Mouse (Mus musculus): ENCODE results near the gene Atp11c. TPM values are rescaled to one million over a fixed set of nuclear protein-coding genes. Genes with fewer than 3 reads are reported as not detected.
A peak's percentile ranks its signal among the peaks of the same experiment; 100 is the strongest.

Gene Atp11c
- 7.8 and 8.8 TPM in 2 replicates for polyA plus RNA-seq (2012; rRNA removed)

DNA sequence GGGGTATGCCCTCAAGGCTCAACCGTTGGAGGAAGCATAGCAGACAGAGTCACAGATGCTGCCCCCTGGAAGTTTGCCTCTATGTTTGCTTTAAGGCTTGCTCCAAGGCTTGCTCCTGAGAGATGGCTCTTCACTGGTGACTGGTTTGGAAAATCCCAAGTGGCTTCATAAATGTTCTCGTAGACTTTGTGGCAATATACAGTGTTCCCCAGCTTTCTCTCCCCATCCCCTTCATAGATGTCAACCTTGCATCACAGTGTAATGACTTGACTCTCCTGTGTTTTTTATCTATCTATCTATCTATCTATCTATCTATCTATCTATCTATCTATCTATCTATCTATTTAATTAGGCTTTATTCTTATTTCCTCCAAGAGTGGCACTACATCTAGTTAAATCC, at the start of gene Atp11c:
Gene Atp11c, minus strand, starts transcription at position 101 of the 400 bp plus-strand sequence.
- no peak for DNase-seq (ENCODE audit: extremely low spot score in 1 of 2, low spot score in 1 of 2)

DNA sequence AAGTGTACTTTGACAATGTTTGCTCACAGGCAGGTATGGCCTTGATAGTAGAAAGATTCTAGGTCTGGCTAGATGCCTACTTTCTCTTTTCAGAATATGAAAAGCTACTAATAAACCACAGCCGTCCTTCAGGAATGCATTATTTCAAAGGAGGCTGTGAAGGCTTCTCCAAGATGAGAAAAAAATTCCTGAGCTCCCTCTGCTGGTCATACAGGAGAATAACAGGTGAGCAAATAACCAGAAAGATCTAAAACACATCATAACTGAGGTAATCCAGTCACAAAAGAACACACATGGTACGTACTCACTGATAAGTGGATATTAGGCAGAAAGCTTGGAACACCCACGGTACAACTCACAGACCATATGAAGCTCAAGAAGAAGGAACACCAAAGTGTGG, 16.7 kb upstream of the Atp11c start:
- peak in 1 of 2 experiments; percentile 51 for DNase-seq (ENCODE audit: extremely low spot score in 1 of 2, low spot score in 1 of 2)

DNA sequence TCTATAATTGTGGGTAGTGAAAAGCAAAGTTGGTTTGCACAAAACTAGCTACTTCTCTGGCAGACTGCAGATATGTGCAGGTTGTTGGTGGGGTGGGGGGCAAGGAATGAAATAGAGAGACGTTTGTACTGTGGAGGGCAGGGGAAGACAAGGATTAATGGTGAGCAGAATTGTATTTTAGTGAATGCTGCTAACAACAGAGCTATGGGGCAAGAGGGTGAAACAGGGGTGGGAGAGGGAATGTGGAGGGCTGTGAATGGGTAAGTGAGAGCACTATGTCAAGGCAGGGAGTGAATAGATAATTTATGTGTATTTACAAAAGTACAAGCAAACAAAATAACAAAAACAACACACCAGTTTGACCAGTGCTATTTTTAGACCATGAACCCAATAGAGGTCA, 22.0 kb downstream of the Atp11c start:
- no peak for DNase-seq (ENCODE audit: extremely low spot score in 1 of 2, low spot score in 1 of 2)

DNA sequence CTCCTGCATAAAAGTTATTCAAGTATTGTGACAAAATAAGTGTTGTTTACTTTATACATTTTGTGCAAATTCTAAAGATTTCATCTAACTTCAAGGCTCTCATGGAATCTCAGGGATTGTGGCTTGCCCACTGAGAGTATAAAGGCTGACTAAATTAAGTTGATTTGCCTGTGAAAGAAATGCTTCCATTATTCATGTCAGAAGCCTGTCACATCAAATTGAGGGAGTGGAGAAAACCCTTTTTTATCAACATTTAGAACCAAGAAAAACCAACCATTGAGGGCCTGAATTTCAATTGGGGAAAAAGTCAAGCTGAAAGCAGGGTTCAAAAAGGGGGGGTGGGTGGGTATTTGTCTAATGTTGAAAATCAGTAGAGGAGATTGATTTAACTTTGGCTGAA, 23.5 kb downstream of the Atp11c start:
- DNase-seq (ENCODE audit: extremely low spot score in 1 of 2, low spot score in 1 of 2): no peak

DNA sequence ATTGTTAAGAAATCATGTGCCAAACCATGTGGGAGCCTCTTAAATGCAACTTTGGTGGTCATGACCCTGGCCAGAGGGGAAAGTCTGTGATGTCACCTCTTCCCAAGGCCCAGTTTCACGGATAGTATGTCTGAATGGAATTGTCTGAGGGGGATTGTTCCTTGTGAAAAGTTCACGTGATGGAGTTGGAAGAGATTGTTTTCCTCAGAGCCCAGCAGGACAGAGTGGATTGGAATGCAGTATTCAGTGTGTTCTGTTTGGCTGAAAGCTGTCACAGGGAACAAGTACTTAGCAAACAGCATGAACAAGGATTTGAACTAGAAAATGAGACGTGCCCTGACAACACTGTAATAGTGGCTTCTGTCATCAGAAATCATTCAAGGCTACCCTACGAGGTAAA, 37.3 kb downstream of the Atp11c start:
- DNase-seq (ENCODE audit: extremely low spot score in 1 of 2, low spot score in 1 of 2): no peak

DNA sequence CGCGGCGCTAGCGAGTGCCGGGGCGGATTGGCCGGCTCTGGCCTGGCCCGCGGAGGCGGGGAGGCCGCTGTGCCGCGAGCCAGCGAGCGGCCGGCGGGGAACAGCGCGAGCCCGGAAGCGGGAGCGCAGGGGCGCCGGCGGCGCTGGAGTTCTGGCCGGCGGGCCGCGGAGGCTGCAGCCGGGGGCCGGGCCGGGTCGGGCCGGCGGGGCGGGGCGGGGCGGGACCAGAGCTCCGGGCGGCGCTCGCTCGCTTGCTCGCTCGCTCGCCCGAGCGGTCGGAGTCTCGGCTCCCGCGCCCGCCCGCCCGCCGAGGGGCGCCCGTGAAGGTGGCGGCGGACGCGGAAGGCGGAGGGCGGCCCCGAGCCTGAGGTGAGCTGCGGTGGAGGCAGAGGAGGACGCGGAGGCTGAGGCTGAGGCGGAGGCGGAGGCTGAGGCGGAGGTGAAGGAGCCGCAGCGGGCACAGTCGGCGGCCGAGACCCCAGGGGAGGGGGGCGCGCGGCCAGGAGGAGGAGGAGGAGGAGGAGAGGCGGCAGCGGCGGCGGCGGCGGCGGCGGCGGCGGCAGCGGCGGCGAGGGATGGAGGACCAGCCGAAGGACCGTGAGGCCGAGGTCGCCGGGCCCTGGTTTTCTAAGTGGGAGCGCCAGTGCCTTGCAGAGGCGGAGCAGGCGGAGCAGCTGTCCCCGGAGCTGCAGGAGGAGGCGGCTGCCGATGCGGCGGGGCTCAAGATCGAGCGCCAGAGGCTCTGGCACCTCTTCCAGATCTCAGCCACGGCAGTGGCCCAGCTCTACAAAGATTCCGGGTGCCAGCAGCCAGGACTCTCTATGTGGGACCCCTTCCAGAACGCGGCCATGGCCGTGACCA, 44.8 kb downstream of the Atp11c start:
- peak in 1 of 2 experiments; percentile 30 for DNase-seq (ENCODE audit: extremely low spot score in 1 of 2, low spot score in 1 of 2)

DNA sequence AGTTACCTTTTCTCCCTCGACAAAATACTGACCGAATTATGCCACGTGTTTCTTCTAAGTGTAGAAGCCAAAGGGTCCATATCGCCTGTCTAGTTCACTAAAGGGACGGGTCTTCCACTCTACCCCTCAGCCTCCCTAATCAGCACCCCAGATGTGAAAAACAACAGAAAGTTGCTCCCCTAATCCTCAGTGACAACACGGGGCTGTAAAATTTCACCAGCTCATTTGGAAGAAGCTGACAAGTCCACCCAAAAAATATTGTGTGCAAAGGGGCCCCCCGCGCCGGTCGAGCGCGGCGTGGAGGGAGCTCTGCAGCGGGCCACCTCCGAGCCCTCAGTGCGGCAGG, 45.4 kb downstream of the Atp11c start:
- DNase-seq (ENCODE audit: extremely low spot score in 1 of 2, low spot score in 1 of 2): peak in 1 of 2 experiments; percentile 4

DNA sequence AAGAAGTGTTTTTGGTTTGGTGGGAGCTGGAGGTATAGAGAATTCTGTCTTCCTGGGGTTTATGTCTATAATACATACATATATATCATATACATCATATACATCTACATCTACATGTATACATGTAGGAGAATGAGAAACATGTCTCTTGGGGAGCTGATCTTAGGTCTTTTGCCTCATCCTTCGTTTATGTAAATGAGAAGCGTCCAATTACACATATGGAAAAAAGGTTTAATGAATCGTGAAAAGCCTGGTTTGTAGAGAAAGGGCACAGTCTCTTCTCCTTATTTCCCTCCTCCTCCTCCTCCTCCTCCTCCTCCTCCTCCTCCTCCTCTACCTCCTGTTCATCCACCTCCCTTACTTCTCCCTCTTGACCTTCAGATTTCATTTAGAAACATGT, 46.6 kb downstream of the Atp11c start:
- DNase-seq (ENCODE audit: extremely low spot score in 1 of 2, low spot score in 1 of 2): no peak

DNA sequence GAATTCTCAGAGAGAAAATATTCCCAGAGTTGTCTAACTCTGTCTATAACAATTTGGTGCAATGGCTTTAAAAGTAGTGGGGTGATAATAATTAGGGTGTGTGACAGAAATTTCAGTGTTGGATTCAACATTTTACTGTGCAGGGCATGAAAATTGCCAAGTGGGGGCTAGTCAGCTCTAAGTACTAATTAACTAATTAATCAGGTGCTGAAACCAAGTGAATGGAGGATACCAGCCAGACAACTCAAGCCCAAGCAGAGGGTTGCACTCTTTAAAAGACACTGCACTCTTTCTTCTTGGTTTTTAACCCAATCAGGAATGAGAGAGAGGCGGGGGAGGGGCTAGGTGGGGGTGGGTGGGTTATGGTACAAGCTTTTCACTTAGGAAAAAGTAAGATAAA, 47.1 kb downstream of the Atp11c start:
- DNase-seq (ENCODE audit: extremely low spot score in 1 of 2, low spot score in 1 of 2): no peak

DNA sequence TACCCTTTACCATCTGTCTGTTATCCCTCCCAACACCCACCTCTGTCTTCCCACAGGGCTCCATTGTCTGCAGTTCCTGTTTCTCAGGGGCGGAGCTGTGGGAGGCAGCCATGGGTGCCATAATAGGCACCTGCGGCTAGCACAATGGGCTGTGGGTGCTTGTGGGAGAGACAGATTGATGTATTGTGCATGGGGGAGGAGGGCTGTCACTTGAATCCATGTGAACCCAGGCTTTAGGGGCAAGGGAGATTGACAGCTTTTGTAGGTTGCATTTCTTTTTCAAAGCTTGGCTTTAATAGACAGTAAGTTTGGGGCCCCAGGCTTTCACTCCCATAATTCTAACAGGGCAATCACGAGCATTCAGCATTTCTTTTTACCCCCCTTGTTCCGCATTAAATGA, 48.4 kb downstream of the Atp11c start:
- no peak for DNase-seq (ENCODE audit: extremely low spot score in 1 of 2, low spot score in 1 of 2)

DNA sequence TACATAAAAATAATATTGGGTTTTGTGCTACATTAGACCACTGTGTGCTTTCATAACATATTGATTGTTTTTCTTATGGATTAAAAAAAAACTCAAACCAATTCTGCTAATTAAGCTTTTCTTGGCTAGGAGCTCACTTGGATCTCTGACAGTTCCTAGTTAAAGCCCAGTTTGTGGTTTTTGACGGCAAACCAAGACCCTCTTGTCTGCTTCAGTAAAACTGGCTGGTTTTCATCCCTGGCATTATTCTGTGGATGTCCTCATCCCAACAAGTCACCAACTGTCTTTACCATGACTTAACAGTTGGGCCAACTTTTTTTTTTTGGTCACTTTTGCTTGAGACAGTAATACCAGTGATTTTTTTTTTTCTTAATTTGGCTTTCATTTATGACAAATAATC, 49.6 kb downstream of the Atp11c start:
- no peak for DNase-seq (ENCODE audit: extremely low spot score in 1 of 2, low spot score in 1 of 2)

DNA sequence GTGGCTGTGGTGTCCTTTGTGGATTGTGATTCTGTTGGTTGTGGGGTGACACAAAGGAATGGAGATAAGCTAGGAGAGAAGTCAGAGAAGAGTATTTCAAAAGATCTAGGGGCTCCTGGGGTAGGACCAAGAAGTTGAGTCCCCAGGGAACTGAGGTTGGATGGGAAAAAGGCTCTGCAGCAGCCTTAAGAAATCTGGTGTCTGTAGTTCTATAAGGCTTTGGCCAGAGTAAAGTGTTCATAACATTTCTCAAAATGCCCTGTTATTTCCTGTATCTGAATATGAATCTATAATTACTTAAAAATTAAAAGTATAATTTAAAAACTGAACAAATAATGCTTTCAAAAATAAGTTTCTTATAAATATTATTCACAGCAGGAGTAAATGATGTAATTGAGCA, 53.3 kb downstream of the Atp11c start, which contains the start of gene Gm7073:
Gene Gm7073, minus strand, starts transcription at position 101 of the 400 bp plus-strand sequence.
- no peak for DNase-seq (ENCODE audit: extremely low spot score in 1 of 2, low spot score in 1 of 2)

DNA sequence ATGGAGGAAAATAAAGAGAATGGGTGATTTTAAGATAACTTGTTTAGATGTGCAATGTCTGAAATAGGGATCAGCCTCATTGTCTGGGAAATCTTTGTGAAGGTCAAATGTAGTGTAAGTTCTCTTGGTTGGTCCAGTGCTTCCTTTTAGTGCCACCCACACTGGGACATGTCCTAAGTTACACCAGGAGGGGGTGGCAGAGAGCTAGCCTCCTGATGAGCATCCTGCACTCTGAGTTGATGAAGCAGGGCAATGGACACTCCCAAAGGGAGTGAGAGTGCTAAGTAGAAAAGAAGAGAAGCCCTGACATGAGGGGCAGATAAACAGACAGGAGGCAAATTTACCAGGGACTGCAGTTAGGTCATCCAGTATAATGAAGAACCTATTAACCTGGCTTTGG, 88.5 kb downstream of the Atp11c start:
- DNase-seq (ENCODE audit: extremely low spot score in 1 of 2, low spot score in 1 of 2): peak; percentile 1 to 43

DNA sequence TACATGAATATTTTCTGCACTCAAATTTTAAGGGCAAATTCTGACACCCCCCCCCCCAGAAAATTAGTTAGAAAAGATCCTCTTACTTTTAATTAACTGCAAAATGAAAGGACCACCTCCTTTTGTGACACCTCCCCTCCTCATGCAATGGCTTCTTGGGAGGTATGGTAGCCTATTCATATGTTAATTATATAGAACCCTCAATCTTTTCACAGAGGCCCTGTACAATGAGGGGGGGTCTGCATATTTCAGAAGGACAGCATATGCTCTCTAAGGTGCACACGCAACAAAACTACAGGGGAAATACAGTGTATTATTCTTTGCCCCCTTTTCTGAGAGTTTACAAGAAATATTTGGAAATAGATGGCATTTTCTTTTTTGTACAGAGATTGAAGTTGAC, 94.7 kb downstream of the Atp11c start:
- no peak for DNase-seq (ENCODE audit: extremely low spot score in 1 of 2, low spot score in 1 of 2)

DNA sequence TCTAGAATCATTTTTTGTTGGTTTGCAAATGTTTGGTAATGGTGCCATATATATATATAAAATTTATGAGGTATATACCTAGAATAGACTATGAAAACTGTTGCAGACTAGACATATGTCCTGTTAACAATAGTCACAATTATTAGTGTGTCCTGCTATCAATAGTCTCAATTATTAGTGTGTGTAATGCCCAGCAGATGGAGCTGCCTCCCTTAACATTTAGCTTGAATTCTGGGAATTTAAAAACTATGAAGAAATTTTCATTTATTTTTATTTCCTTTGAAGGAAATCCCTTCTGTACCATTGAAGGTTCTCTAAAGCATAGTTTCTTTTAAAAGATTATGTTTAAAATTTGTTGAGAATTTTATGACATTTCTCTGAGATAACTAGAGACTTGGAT, 97.2 kb downstream of the Atp11c start:
- DNase-seq (ENCODE audit: extremely low spot score in 1 of 2, low spot score in 1 of 2): peak in 1 of 2 experiments; percentile 1

DNA sequence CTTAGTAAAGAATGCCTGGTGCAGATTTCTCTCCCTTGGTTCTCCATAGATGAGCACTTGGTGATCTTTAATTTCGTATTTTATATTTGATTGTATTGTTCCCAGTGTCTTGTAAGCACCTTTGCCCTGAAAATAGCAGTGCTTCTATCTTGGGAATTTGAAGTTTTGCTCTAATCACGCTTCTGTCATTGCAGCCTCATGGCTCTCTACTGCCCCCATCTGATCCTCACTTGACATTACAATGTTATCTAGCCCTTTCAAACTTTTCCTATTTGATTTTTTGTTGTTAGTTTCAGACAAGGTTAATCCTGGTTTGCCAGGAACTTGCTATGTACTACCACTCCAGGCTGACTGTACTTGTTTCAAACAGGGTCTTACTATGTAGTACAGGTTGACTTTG, 128.7 kb downstream of the Atp11c start:
- peak in 1 of 2 experiments; percentile 20 for DNase-seq (ENCODE audit: extremely low spot score in 1 of 2, low spot score in 1 of 2)

DNA sequence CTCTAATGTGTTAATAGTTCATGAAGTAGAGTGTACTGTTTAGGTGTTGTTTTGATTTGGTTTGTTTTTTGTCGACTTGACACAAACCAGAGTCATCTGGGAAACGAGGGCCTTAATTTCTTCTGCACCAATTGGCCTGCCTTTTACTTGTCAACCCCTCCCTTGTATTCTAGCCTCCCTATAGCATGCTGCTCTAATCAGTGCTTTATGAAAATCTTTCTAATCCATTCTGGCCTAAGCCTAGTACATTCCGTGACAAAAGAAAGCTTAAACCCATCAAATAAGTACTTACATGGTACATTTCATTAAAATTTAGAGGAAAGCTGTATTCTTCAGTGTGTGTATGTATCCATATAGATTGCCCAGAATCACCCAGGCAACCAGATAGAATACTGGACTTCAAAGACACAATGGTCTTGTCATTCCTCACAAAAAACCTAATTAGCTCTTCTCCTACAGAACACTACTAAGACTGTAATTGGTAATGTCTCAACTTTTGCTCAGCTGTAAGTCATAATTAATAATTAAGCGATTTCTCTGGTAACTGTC, 177.9 kb downstream of the Atp11c start:
- no peak for DNase-seq (ENCODE audit: extremely low spot score in 1 of 2, low spot score in 1 of 2)

DNA sequence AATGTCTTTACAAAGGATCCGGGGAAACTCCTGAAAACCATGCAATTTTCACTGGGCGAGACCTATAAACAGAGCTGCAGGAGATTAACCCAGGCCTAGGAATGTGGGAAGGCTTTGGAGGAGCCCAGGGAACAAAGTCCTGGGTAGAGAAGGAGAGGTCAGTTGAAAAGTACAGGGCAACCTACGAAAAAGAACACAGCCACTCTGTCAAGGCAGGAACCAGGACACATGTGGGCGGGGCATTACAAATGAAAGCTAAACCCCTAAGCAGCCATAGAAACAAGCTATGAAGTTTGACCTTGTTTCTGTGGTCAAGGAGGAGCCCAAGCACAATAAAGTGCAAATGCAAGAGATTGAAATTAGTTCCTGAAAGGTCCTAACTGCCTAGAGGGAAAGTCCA, 186.8 kb downstream of the Atp11c start:
- no peak for DNase-seq (ENCODE audit: extremely low spot score in 1 of 2, low spot score in 1 of 2)

DNA sequence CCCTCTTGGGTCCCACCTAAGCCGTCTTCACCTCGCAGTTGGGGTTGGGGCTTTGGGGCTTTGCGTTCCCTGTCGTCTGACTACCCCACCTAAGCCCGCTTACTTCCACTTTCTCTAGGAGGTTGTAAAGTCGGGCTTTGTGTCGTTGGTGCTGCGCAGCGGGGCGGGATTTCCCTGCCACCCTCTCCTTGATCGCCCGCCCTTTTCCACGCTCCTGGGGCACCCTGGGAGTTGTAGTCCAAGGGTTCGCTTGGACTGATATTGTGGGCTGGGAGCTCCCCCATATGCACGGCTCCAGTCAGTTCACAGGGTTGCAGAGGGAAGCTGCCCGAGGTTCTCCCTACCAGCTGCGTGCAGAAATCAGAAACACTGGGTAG, 187.8 kb downstream of the Atp11c start:
- DNase-seq (ENCODE audit: extremely low spot score in 1 of 2, low spot score in 1 of 2): peak; percentile 78 to 87

DNA sequence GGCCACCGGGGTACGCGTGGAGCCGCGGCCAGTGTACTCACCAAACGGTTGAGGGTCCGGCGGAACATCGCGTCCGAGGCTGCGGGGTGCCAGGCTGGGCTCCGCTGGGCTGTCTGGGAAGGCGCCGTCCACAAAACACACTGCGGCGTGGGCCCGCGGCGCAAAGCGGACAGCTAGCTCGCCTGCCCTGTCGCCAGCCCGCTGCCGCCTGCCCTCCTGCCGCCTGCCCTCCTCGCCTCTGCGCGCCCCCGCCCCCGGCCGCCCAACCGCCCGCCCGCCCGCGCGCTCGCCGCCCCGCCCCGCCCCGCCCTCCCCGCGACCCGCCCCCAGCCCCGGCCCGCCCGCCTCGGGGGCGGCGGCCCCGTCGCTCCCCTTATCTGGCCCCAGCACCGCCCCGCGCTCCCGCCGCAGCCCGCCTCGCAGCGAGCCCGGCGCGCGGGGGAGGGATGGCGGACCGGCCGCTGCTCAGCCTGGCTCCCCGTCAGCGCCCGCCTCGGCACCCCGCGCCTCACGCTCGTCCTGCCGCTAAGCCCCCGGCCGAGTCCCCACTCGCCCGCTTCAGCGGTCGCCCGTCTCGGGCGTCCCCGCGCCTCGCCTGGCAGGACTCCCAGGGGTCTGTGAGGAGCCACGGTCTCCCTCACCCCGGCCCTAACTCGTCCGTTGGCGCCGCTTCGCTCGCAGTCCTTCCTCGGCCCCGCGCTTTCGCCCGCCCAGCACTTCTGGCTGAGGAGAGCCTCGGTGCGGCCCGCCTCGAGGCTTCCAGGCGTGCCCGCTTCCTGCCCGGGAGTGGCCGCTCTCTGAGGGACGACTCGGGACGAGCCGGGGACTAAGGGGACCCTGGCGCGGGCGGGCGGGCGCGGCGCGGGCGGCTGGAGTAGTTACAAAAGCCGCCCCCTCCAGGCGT, 188.5 kb downstream of the Atp11c start:
- DNase-seq (ENCODE audit: extremely low spot score in 1 of 2, low spot score in 1 of 2): peak in 1 of 2 experiments; percentile 3

DNA sequence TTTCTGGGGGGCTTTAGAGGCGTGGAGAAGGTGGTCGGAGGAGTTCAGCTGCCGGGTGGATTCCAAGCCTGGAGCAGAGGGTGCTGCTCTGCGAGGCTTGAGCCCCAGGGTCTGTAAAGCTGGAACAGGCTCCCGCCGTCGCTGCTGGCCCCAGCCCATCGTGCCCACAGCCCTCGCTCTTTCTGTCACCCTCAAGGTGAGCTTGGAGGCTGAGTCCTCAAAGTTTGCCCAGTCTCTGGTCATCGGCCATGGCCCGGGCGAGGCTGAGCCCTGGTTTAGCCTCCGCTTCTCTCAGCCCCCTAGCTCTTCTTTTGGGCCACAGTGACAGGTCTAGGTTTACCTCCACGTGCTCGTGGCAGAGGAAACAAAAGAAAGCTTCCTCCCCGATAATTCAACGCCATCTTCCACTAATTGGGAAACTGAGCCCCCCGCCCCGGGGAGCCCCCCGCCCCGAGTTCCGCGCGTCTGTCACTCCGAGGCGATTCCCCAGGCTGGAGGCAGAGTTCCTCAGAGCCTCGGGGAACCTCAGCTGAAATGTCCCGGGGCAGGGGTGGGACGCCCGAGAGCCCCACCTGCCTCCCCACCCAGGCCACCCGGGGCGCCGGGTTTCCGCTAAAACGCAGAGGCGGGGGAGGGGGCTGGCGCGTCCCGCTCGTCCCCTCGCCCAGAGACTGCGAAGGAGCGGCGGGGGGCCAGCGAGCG, 189.3 kb downstream of the Atp11c start:
- DNase-seq (ENCODE audit: extremely low spot score in 1 of 2, low spot score in 1 of 2): peak in 1 of 2 experiments; percentile 2

Data from frontal cortex, adult 2 months (tissue).